Mouse (Mus musculus): Measurements from ENCODE around the gene Cyp4a12b. TPM values are rescaled to one million over a fixed set of nuclear protein-coding genes. Genes with fewer than 3 reads are reported as not detected.
A peak's percentile ranks its signal among the peaks of the same experiment; 100 is the strongest.
"Not testable (repeated sequence)": the region's sequence is repeated elsewhere in the genome, so short reads cannot be mapped to it uniquely, and the experiment has no call there.

Gene Cyp4a12b
- total RNA-seq (2021): not detected

- DNase-seq: not testable (repeated sequence)
Measured at GRCm38 (mm10) chr4:115411324-115411723, at the start of gene Cyp4a12b. TSS of gene Cyp4a12b (plus strand) at chr4:115411624.

- DNase-seq: not testable (repeated sequence)
Measured at GRCm38 (mm10) chr4:115365624-115366023, 45.8 kb upstream of the Cyp4a12b start.

GRCm38 (mm10) chr4:115368067-115368466 lies 43.4 kb upstream of the Cyp4a12b start:
- DNase-seq: peak; percentile 16

- not testable (repeated sequence) for DNase-seq
Measured at GRCm38 (mm10) chr4:115396256-115396655, 15.2 kb upstream of the Cyp4a12b start.

- not testable (repeated sequence) for DNase-seq
Measured at GRCm38 (mm10) chr4:115396950-115397349, 14.5 kb upstream of the Cyp4a12b start.

- no peak for DNase-seq
Measured at GRCm38 (mm10) chr4:115450577-115451137, 39.2 kb downstream of the Cyp4a12b start.

- no peak for DNase-seq
Measured at GRCm38 (mm10) chr4:115452304-115452703, 40.9 kb downstream of the Cyp4a12b start, which contains the start of gene Cyp4a30b. TSS of gene Cyp4a30b (plus strand) at chr4:115452604.

- not testable (repeated sequence) for DNase-seq
Measured at GRCm38 (mm10) chr4:115473585-115473984, 62.2 kb downstream of the Cyp4a12b start.

- DNase-seq: peak; percentile 50
Measured at GRCm38 (mm10) chr4:115476051-115476450, 64.6 kb downstream of the Cyp4a12b start.

GRCm38 (mm10) chr4:115481006-115481652 lies 69.7 kb downstream of the Cyp4a12b start:
- DNase-seq: no peak

Other genes starting within 250 kb of the Cyp4a12b start
- gene Cyp4a29, start 169.5 kb upstream of the Cyp4a12b start, total RNA-seq (2021): not detected
- gene Cyp4a12a, start 112.6 kb upstream of the Cyp4a12b start, total RNA-seq (2021): not detected
- not detected for gene Cyp4a30b, start 41.0 kb downstream of the Cyp4a12b start, total RNA-seq (2021)
- not detected for gene Cyp4a14, start 84.5 kb downstream of the Cyp4a12b start, total RNA-seq (2021)
- gene Cyp4a10, start 106.6 kb downstream of the Cyp4a12b start, total RNA-seq (2021): under 1 TPM in 1 of 2 experiments, not detected in 1; 0.12 TPM
- not detected for gene Cyp4a31, start 152.0 kb downstream of the Cyp4a12b start, total RNA-seq (2021)
- gene Cyp4a32, start 189.3 kb downstream of the Cyp4a12b start, total RNA-seq (2021): not detected
- gene Cyp4b1, start 236.1 kb downstream of the Cyp4a12b start, total RNA-seq (2021): 10 to 100 TPM in 1 of 2 experiments, 1 to 10 TPM in 1; 9.0 to 10.2 TPM